Mouse (Mus musculus): ENCODE measurements around the gene Dmrtb1.

The Dmrtb1 gene

GRCm38 (mm10) chr4:107681099-107681849, 2.8 kb downstream of the Dmrtb1 start:
- no peak for DNase-seq (ENCODE audit: low read depth, low spot score)

GRCm38 (mm10) chr4:107680311-107681098, 3.5 kb downstream of the Dmrtb1 start:
- no peak for DNase-seq (ENCODE audit: low read depth, low spot score)

DNA sequence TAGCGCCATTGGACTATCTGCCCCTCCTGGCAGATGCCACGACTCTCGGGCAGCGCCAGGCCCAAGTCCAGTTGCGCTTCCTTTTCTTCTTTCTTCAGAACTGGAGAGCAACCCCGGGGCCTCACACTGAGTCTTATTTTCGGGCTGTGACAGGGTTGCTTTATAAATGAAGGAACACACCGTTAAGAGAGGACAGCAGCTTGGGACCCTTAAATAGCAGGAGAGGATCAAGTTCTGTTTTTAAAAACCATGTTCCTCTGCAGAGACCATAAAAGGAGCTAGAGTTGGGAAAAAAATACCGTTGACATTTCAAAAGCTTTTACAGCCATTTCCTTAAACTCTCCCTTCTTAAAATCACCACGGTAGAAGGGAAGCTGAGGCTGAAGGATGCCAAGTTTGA, 8.4 kb downstream of the Dmrtb1 start:
- no peak for DNase-seq (ENCODE audit: low read depth, low spot score)

- DNase-seq (ENCODE audit: low read depth, low spot score): no peak
Observed at GRCm38 (mm10) chr4:107674322-107674644, 9.7 kb downstream of the Dmrtb1 start.

GRCm38 (mm10) chr4:107673638-107674321, 10.2 kb downstream of the Dmrtb1 start:
- peak; percentile 80 for DNase-seq (ENCODE audit: low read depth, low spot score)

DNA sequence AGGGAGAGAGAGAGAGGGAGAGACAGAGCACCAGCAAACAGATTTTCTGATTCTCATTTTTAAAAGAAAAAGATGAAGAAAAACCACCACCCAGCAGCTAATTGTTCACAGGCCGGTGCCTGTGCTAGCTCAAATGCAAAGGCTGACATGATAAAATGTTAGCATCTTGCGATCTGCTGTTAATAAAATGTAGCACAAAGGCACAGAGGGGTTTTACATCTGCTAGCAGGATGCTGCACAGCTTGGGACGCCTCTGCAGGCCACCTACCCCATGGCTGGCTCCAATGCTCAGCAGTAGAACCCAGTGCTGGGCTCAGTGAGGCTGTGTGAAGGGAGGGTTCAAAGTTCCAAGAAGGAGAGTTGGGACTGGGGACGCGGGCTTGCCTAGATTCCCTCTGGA, 13.3 kb downstream of the Dmrtb1 start:
- no peak for DNase-seq (ENCODE audit: low read depth, low spot score)

- no peak for DNase-seq (ENCODE audit: low read depth, low spot score)
Observed at GRCm38 (mm10) chr4:107668514-107668913, 15.5 kb downstream of the Dmrtb1 start.

- DNase-seq (ENCODE audit: low read depth, low spot score): no peak
Observed at GRCm38 (mm10) chr4:107660649-107661048, 23.4 kb downstream of the Dmrtb1 start.

- DNase-seq (ENCODE audit: low read depth, low spot score): no peak
Observed at GRCm38 (mm10) chr4:107653280-107653643, 30.8 kb downstream of the Dmrtb1 start.

DNA sequence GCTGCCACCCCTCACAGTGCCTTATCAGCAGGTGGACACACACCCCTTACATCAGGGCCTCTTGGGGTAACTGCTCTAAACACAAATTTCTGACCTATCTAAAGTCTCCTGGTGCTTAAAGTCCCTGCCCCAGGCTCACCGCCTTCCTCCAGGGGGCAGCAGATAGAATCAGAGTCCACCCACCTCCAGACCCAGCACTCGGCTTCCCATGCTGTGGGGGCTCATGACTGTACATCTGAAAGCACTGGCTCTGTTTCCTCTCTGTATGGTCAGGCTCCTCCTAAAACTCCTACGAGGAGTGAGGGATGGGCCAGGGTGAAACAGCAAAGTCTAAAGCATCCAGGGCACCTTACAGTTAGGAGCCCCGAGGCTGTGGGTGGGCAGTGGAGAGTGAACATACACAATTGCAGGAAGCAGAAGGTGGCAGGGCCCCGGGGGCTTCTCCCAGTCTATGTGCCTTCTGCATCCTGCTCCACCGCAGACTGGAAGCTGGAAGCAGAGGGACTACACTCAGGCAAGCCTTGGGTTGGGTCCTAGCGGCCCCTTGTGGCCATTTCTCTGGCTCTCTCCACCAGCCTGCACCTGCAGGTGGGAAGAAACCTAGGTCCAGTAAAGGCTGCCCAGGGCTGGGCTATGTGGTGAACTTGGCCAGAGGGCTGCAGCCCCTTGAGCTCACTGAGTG, 31.3 kb downstream of the Dmrtb1 start:
- DNase-seq (ENCODE audit: low read depth, low spot score): peak; percentile 34

GRCm38 (mm10) chr4:107651021-107651496, 33.0 kb downstream of the Dmrtb1 start:
- DNase-seq (ENCODE audit: low read depth, low spot score): no peak

GRCm38 (mm10) chr4:107648959-107649485, 35.0 kb downstream of the Dmrtb1 start:
- no peak for DNase-seq (ENCODE audit: low read depth, low spot score)

GRCm38 (mm10) chr4:107641624-107642023, 42.4 kb downstream of the Dmrtb1 start:
- DNase-seq (ENCODE audit: low read depth, low spot score): no peak

- DNase-seq (ENCODE audit: low read depth, low spot score): no peak
Observed at GRCm38 (mm10) chr4:107638303-107638702, 45.7 kb downstream of the Dmrtb1 start.

GRCm38 (mm10) chr4:107637670-107638069, 46.4 kb downstream of the Dmrtb1 start:
- no peak for DNase-seq (ENCODE audit: low read depth, low spot score)

DNA sequence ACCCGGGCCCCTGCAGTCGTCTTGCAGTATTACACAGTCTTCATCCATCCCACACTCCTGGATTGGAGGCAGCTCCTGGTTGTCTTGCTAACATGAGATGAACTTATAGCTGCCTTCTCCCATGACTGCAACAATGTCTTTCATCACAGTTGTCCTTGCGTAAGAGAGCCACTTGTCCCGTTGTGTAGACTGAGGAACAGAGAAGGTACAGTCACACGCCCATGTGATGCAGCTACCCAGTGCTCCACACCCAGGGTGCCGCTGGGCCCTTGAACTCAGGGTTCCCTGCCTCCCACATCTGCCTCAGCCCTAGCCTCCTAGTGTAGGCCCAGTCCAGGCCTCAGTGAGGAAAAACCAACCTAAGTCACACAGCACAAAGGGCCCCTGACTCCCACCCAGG, 47.9 kb downstream of the Dmrtb1 start:
- no peak for DNase-seq (ENCODE audit: low read depth, low spot score)

GRCm38 (mm10) chr4:107634631-107635030, 49.4 kb downstream of the Dmrtb1 start:
- DNase-seq (ENCODE audit: low read depth, low spot score): no peak

- no peak for DNase-seq (ENCODE audit: low read depth, low spot score)
Observed at GRCm38 (mm10) chr4:107628921-107629411, 55.1 kb downstream of the Dmrtb1 start.

GRCm38 (mm10) chr4:107628226-107628625, 55.8 kb downstream of the Dmrtb1 start:
- no peak for DNase-seq (ENCODE audit: low read depth, low spot score)
